Comparison of ENCODE assay signal across 8 mouse cellular contexts in the genomic region with DNA sequence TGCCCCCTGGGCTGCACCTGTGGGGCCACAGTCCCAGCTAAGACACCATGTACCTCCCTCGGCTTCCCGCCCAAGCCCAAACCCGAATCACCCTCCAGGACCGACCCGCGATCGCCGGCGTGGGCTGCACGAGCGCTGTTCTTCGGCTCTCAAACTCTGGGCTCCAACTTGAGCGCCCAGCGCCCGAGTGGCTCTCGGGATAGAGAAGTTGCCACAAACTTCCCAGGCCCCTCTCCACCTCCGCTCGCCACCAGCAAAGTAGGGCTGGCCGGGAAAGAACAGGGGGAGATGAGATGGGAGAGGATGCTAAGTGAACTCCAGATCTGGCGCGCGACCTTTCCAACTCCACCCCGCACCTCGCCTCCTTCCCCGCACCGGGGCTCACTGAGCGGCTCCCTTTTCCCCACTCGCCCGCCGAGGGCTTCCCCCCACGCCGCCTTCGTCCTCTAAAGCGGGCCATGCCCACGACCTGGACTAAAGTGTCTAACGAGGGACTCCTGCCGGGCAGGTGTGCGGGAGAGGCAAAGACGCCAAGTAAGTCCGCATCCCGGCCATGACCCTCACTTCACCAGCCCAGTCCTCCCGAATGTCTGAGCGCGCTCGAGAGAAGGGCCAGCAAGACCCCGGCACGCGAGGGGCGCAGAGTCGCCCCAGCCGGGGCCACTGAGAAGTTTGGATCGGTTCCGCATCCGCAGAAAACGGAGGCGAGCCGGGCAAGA. TPM values are rescaled to one million over a fixed set of nuclear protein-coding genes. Genes with fewer than 3 reads are reported as not detected.
DNase-seq lines count a peak whose midpoint lies in the region; ATAC-seq and TF ChIP-seq lines count a peak whose summit lies in the region.

No protein-coding gene starts in this region.

- no peaks in the 10 kb centered on the region for H3K36me3 ChIP-seq in lung, embryonic 14.5 days (ENCODE audit: insufficient read depth)
- no peaks in the 10 kb centered on the region for H3K36me3 ChIP-seq in forebrain, embryonic 11.5 days (ENCODE audit: control insufficient read depth, insufficient read depth, low read length)
- no peaks in the 10 kb centered on the region for H3K36me3 ChIP-seq in intestine, embryonic 16.5 days (ENCODE audit: control insufficient read depth, insufficient read depth, low read length)

- peak; percentile 19; the same call in 1 of the 2 replicates for ATAC-seq in lung, embryonic 14.5 days (ENCODE audit: insufficient read depth)
- ATAC-seq in forebrain, embryonic 11.5 days (replicated peaks; ENCODE audit: low FRiP score) = peak; percentile 19
- peak; percentile 6 for ATAC-seq in intestine, embryonic 16.5 days
- peak; percentile 17 for ATAC-seq in megakaryocyte progenitor cell, adult 5-6 weeks (replicated peaks; ENCODE audit: poor library complexity)

- 0 out of 2 replicates have a peak, but pooled peaks cover 2% of the 10 kb centered on the region for H3K4me1 ChIP-seq in lung, embryonic 14.5 days (ENCODE audit: insufficient read depth)
- peaks cover 8% of the 10 kb centered on the region for H3K4me1 ChIP-seq in forebrain, embryonic 11.5 days (replicated peaks; ENCODE audit: control insufficient read depth, insufficient read depth, low read length)
- peaks cover 12% of the 10 kb centered on the region; the same call in 1 of the 2 replicates for H3K4me1 ChIP-seq in intestine, embryonic 16.5 days (ENCODE audit: control insufficient read depth, insufficient read depth, low read length)

- H3K9ac ChIP-seq in lung, embryonic 14.5 days = peak overlapping the region; percentile 41
- peak overlapping the region; percentile 69 for H3K9ac ChIP-seq in forebrain, embryonic 11.5 days (ENCODE audit: low read length)
- peak overlapping the region; percentile 60 for H3K9ac ChIP-seq in intestine, embryonic 16.5 days (ENCODE audit: low read depth, low read length)

- peaks cover 63% of the 10 kb centered on the region for H3K27me3 ChIP-seq in lung, embryonic 14.5 days (ENCODE audit: insufficient read depth, low read length)
- H3K27me3 ChIP-seq in forebrain, embryonic 11.5 days (ENCODE audit: control insufficient read depth, insufficient read depth, low read length) = peaks cover 21% of the 10 kb centered on the region
- peaks cover 45% of the 10 kb centered on the region for H3K27me3 ChIP-seq in intestine, embryonic 16.5 days (replicated peaks; ENCODE audit: control insufficient read depth, insufficient read depth, low read length)

- H3K4me2 ChIP-seq in lung, embryonic 14.5 days = peak overlapping the region; percentile 96
- peak overlapping the region; percentile 99 for H3K4me2 ChIP-seq in forebrain, embryonic 11.5 days (ENCODE audit: low read depth, low read length, severe bottlenecking)
- peak overlapping the region; percentile 99 for H3K4me2 ChIP-seq in intestine, embryonic 16.5 days (ENCODE audit: low read depth, low read length)

- H3K4me3 ChIP-seq in lung, embryonic 14.5 days (ENCODE audit: low read depth, low read length) = peak overlapping the region; percentile 60
- H3K4me3 ChIP-seq in forebrain, embryonic 11.5 days (ENCODE audit: low read depth, low read length) = peak overlapping the region; percentile 69
- H3K4me3 ChIP-seq in intestine, embryonic 16.5 days (ENCODE audit: low read length) = peak overlapping the region; percentile 67

- H3K9me3 ChIP-seq in lung, embryonic 14.5 days (ENCODE audit: low read depth, low read length) = no peaks in the 10 kb centered on the region
- H3K9me3 ChIP-seq in forebrain, embryonic 11.5 days (ENCODE audit: control insufficient read depth, low read length) = no peaks in the 10 kb centered on the region
- no peaks in the 10 kb centered on the region for H3K9me3 ChIP-seq in intestine, embryonic 16.5 days (ENCODE audit: control insufficient read depth, low read length)

- no peak overlapping the region for H3K27ac ChIP-seq in lung, embryonic 14.5 days (ENCODE audit: low read depth)
- H3K27ac ChIP-seq in forebrain, embryonic 11.5 days (ENCODE audit: low read depth, low read length) = no peak overlapping the region
- no peak overlapping the region for H3K27ac ChIP-seq in intestine, embryonic 16.5 days (ENCODE audit: low read length)

- WGBS in lung, embryonic 14.5 days = under 1% methylated on average over 57 of the region's 57 CpGs
- under 1% methylated on average over 57 of the region's 57 CpGs for WGBS in forebrain, embryonic 11.5 days
- under 1% methylated on average over 57 of the region's 57 CpGs for WGBS in intestine, embryonic 16.5 days

- DNase-seq in lung, embryonic 14.5 days = peak; percentile 24
- DNase-seq in lung, adult 18-20 months = no peak
- DNase-seq in adrenal gland, postnatal 25 days = peak; percentile 15
- DNase-seq in forebrain, embryonic 11.5 days (ENCODE audit: low spot score) = peak; percentile 74
- DNase-seq in thymus, adult 18-20 months = peak; percentile 41 to 65
- DNase-seq in adipocyte (ENCODE audit: low spot score) = no peak

- TF ChIP-seq CTCF in lung, embryonic 14.5 days (IDR thresholded peaks at IDR 0.05; ENCODE audit: low read depth) = no peak

RNA-seq across cellular contexts. Expression of gene Satb1, which starts 1.2 kb away (rescaled TPM):
- polyA plus RNA-seq in lung, embryonic 14.5 days (2014; fragmentation: Nextera tagmentation; extraction: Ambion mirVana) = 10.6 and 11.8 TPM in 2 replicates
- total RNA-seq in adrenal gland, postnatal 25 days (2021) = 24.1 and 27.1 TPM in 2 replicates
- polyA plus RNA-seq in forebrain, embryonic 11.5 days (2014; fragmentation: Nextera tagmentation; extraction: Ambion mirVana) = 31.8 and 33.6 TPM in 2 replicates
- polyA plus RNA-seq in intestine, embryonic 16.5 days (2015; fragmentation: Nextera tagmentation; extraction: Ambion mirVana) = 2.6 and 3.3 TPM in 2 replicates
- 31.2 and 35.1 TPM in 2 replicates for total RNA-seq in megakaryocyte progenitor cell, adult 5-6 weeks (2015)
- total RNA-seq in megakaryocyte progenitor cell, adult 5-6 weeks (2017) = 21.8 and 22.1 TPM in 2 replicates

Comparison
In these comparisons a context has a peak if more than half of its experiments do, and no peak if none do; other contexts are left out.
1. DNase-seq: peak in lung, embryonic 14.5 days (single experiment), adrenal gland, postnatal 25 days (single experiment), forebrain, embryonic 11.5 days (single experiment) and thymus, adult 18-20 months (2 of 2); none in lung, adult 18-20 months (0 of 2) and adipocyte (single experiment).
2. Peak in every context shown above with its lines, with median percentiles within 50 percentile points of each other: ATAC-seq, H3K4me2 ChIP-seq, H3K4me3 ChIP-seq and H3K9ac ChIP-seq.